Mouse (Mus musculus): ENCODE results near the gene Phkb.

DNA sequence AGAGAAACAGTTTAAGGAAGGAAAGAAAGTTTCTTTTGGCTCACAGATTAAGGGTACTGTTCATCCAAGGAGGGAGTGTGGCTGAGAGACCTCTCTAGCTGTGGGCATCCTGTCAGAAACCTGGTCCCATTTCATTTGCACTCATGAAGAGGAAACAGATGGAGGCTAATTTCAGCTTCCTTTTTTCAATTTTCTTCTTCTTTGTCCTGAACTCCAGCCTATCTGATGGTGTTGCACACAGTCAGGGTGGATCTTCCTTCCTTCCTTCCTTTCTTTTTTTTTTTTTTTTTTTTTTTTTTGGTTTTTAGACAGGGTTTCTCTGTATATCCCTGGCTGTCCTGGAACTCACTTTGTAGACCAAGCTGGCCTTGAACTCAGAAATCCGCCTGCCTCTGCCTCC is 152.9 kb downstream of the Phkb start:
- TF ChIP-seq CTCF (conservative IDR thresholded peaks at IDR 0.05; ENCODE audit: low read length) (no peak), POU5F1 (IDR thresholded peaks at IDR 0.05; ENCODE audit: borderline replicate concordance, low read length) (no peak)
